Mouse (Mus musculus) liver, embryonic 14.5 days (tissue): ENCODE results near the gene Pde6b. TPM values are rescaled to one million over a fixed set of nuclear protein-coding genes. Genes with fewer than 3 reads are reported as not detected.

Experiments
- ATAC-seq: fragments of 200-750 bp; cut with Nextera tagmentation; 2 replicates; pipeline ENCODE4 v1.8.0; 2017; ENCODE audit warnings: moderate number of reproducible peaks, mild to moderate bottlenecking, moderate library complexity; ENCODE audit not compliant: insufficient read depth
- DNase-seq, 3 experiments: peaks; one replicate each; pipeline ENCODE4 v3.0.0-alpha.2; 2012 to 2013; ENCODE audit warnings: low read depth in 3 of 3, low spot score in 3 of 3
- H3K27ac ChIP-seq: fragments of 300-500 bp; sonication (generic); 2 replicates; pipeline ENCODE4 v1.5.1; 2014; ENCODE audit warnings: moderate library complexity, mild to moderate bottlenecking, control low read depth, inconsistent platforms
- H3K27me3 ChIP-seq: fragments of 300-500 bp; sonication (generic); 2 replicates; pipeline ENCODE4 v1.6.1; 2014; ENCODE audit warnings: mild to moderate bottlenecking, low read length, moderate library complexity; ENCODE audit not compliant: control insufficient read depth, insufficient read depth
- H3K36me3 ChIP-seq: fragments of 300-500 bp; sonication (generic); replicated peaks from 2 replicates; pipeline ENCODE4 v1.6.1; 2014; ENCODE audit warnings: low read depth; ENCODE audit not compliant: control insufficient read depth, insufficient read depth
- H3K4me1 ChIP-seq, 2 experiments: fragments of 200-500 bp in 1 of 2; fragments of 300-500 bp in 1 of 2; sonication (generic) in 1 of 2; replicated peaks; 2 replicates each; pipeline ENCODE4 v1.6.1; 2012 to 2014; ENCODE audit warnings: antibody characterized with exemption in 1 of 2, inconsistent platforms in 1 of 2, low read length in 1 of 2; ENCODE audit not compliant: control insufficient read depth in 2 of 2, insufficient read depth in 2 of 2
- H3K4me2 ChIP-seq: fragments of 300-500 bp; sonication (generic); 2 replicates; pipeline ENCODE4 v1.6.1; 2014; ENCODE audit warnings: low read depth, mild to moderate bottlenecking, control low read depth, moderate library complexity
- H3K4me3 ChIP-seq, 2 experiments: fragments of 200-500 bp in 1 of 2; fragments of 300-500 bp in 1 of 2; sonication (generic) in 1 of 2; 2 replicates each; pipeline ENCODE4 v1.5.1; 2012 to 2014; ENCODE audit warnings: low read depth in 2 of 2, low read length in 2 of 2, mild to moderate bottlenecking in 2 of 2, control low read depth in 1 of 2, inconsistent platforms in 1 of 2, moderate library complexity in 1 of 2; ENCODE audit not compliant: insufficient read depth in 1 of 2
- H3K9ac ChIP-seq: fragments of 300-500 bp; sonication (generic); replicated peaks from 2 replicates; pipeline ENCODE4 v1.6.1; 2014; ENCODE audit warnings: mild to moderate bottlenecking, control low read depth, moderate library complexity
- H3K9me3 ChIP-seq: fragments of 300-500 bp; sonication (generic); 2 replicates; pipeline ENCODE4 v1.6.1; 2016; ENCODE audit warnings: low read length, mixed read lengths; ENCODE audit not compliant: control insufficient read depth
- CTCF ChIP-seq: IDR thresholded peaks from 2 replicates; pipeline ENCODE4 v1.5.1; 2016; ENCODE audit warnings: antibody characterized with exemption, low read depth, control low read depth
- EP300 ChIP-seq: IDR thresholded peaks from 2 replicates; pipeline ENCODE4 v1.6.1; 2016; ENCODE audit warnings: antibody characterized with exemption, low read depth
- WGBS: fragments of 180-500 bp; shearing (Covaris S2); extraction: QIAGEN DNeasy Blood & Tissue Kit; methylation state at CpG from one replicate; pipeline ENCODE4 v1.1.7; 2014; ENCODE audit not compliant: insufficient replicate concordance; 5-methylcytosine and 5-hydroxymethylcytosine counted together
- polyA plus RNA-seq, 2 experiments: library from polyadenylated mRNA; depleted of rRNA in 1 of 2; stranded (reverse) in 1 of 2; unstranded in 1 of 2; fragments of >200 nt; fragmentation: Nextera tagmentation in 1 of 2; extraction: Ambion mirVana in 1 of 2; gene quantifications; 2 replicates each; pipeline versions ENCODE4 v1.2.1 to v1.2.3; 2012 to 2014

The Pde6b gene
- polyA plus RNA-seq, 2 experiments = 0.09 TPM; not detected in 1

- peak overlapping the region; percentile 44 for H3K4me2 ChIP-seq
- under 1% methylated on average over 49 of the region's 49 CpGs for WGBS
- no peak for ATAC-seq
- no peak overlapping the region for H3K9ac ChIP-seq
- H3K27ac ChIP-seq = no peak overlapping the region
- H3K4me1 ChIP-seq = no peaks in the 10 kb centered on the region
- peaks cover 82% of the 10 kb centered on the region for H3K27me3 ChIP-seq
- no peaks in the 10 kb centered on the region for H3K9me3 ChIP-seq
- no peak for TF ChIP-seq EP300
- TF ChIP-seq CTCF = no peak
- no peaks in the 10 kb centered on the region for H3K36me3 ChIP-seq
- DNase-seq = no peak
- peak overlapping the region; percentile 18 to 25 for H3K4me3 ChIP-seq
Observed at GRCm38 (mm10) chr5:108368851-108369621, 19.2 kb upstream of the Pde6b start.

GRCm38 (mm10) chr5:108369964-108370363 lies 18.2 kb upstream of the Pde6b start:
- 5% methylated on average over 6 of the region's 6 CpGs for WGBS
- no peak for TF ChIP-seq EP300
- no peak for TF ChIP-seq CTCF
- Histone ChIP-seq H3K4me2 (no peak overlapping the region), H3K4me3 (no peak overlapping the region), H3K36me3 (no peaks in the 10 kb centered on the region), H3K27me3 (peaks cover 73% of the 10 kb centered on the region), H3K9me3 (no peaks in the 10 kb centered on the region), H3K4me1 (no peaks in the 10 kb centered on the region), H3K27ac (no peak overlapping the region), H3K9ac (no peak overlapping the region)
- DNase-seq (no peak), ATAC-seq (no peak)

- H3K9ac ChIP-seq = no peak overlapping the region
Observed at GRCm38 (mm10) chr5:108374079-108374478, 14.1 kb upstream of the Pde6b start.

GRCm38 (mm10) chr5:108376059-108376458 lies 12.1 kb upstream of the Pde6b start:
- no peak for DNase-seq
- Histone ChIP-seq H3K9me3 (no peaks in the 10 kb centered on the region), H3K4me3 (no peak overlapping the region), H3K27ac (no peak overlapping the region), H3K27me3 (peaks cover 12% of the 10 kb centered on the region), H3K36me3 (no peaks in the 10 kb centered on the region), H3K9ac (no peak overlapping the region), H3K4me2 (no peak overlapping the region), H3K4me1 (no peaks in the 10 kb centered on the region)
- no peak for TF ChIP-seq EP300
- no peak for TF ChIP-seq CTCF
- ATAC-seq = no peak
- WGBS = 12% methylated on average over 1 of the region's 1 CpGs

More at GRCm38 (mm10) chr5:108374079-108374478, 14.1 kb upstream of the Pde6b start:
- Histone ChIP-seq H3K4me3 (no peak overlapping the region), H3K9me3 (no peaks in the 10 kb centered on the region), H3K27ac (no peak overlapping the region), H3K36me3 (no peaks in the 10 kb centered on the region), H3K4me1 (no peaks in the 10 kb centered on the region), H3K27me3 (peaks cover 32% of the 10 kb centered on the region), H3K4me2 (no peak overlapping the region)
- DNase-seq (no peak), ATAC-seq (no peak)
- WGBS = 48% methylated on average over 5 of the region's 5 CpGs
- TF ChIP-seq CTCF = no peak
- no peak for TF ChIP-seq EP300

- Histone ChIP-seq H3K4me3 (no peak overlapping the region), H3K36me3 (no peaks in the 10 kb centered on the region), H3K27ac (no peak overlapping the region), H3K9ac (no peak overlapping the region), H3K9me3 (no peaks in the 10 kb centered on the region), H3K27me3 (no peaks in the 10 kb centered on the region; the same call in 1 of the 2 replicates), H3K4me1 (no peaks in the 10 kb centered on the region), H3K4me2 (no peak overlapping the region)
- 62% methylated on average over 4 of the region's 4 CpGs for WGBS
- ATAC-seq = no peak
- no peak for DNase-seq
- TF ChIP-seq CTCF (no peak), EP300 (no peak)
Observed at GRCm38 (mm10) chr5:108378346-108378745, 9.8 kb upstream of the Pde6b start.
